Mouse (Mus musculus) ES-E14 (cell line): Measurements from ENCODE around the gene Tacstd2.

Experiments
- CHD2 ChIP-seq: IDR thresholded peaks from 2 replicates; pipeline ENCODE4 v1.6.1; 2014; ENCODE audit warnings: mild to moderate bottlenecking, low read depth, low read length, inconsistent platforms
- HCFC1 ChIP-seq: IDR thresholded peaks from 2 replicates; pipeline ENCODE4 v1.6.1; 2012; ENCODE audit warnings: low read length, inconsistent platforms, borderline replicate concordance; ENCODE audit not compliant: insufficient read depth

- TF ChIP-seq CHD2 (no peak), HCFC1 (no peak)
These were observed 24.8 kb downstream of the Tacstd2 start for GRCm38 (mm10) chr6:67510752-67511151.
